Mouse (Mus musculus) macrophage (primary cell): Measurements from ENCODE around the gene Krt17. TPM values are rescaled to one million over a fixed set of nuclear protein-coding genes. Genes with fewer than 3 reads are reported as not detected.

Source experiments
- H3K27ac ChIP-seq: fragments of 350-480 bp; formaldehyde crosslinking; 2 replicates; pipeline ENCODE4 v1.9.0; 2021
- H3K36me3 ChIP-seq: fragments of 350-480 bp; formaldehyde crosslinking; 2 replicates; pipeline ENCODE4 v1.9.0; 2021; ENCODE audit errors: inconsistent target
- H3K4me3 ChIP-seq: fragments of 350-480 bp; formaldehyde crosslinking; 2 replicates; pipeline ENCODE4 v1.9.0; 2021; ENCODE audit errors: inconsistent target
- H3K79me2 ChIP-seq: fragments of 350-480 bp; formaldehyde crosslinking; 2 replicates; pipeline ENCODE4 v1.9.0; 2021; ENCODE audit errors: inconsistent target
- WGBS: methylation state at CpG from one replicate; pipeline ENCODE4 v1.1.7; 2026; ENCODE audit warnings: inconsistent platforms; ENCODE audit not compliant: missing documents; 5-methylcytosine and 5-hydroxymethylcytosine counted together
- polyA plus RNA-seq: library from polyadenylated mRNA; stranded (reverse); fragments of 250-400 nt; gene quantifications from 3 replicates; pipeline ENCODE4 v1.2.4, GENCODE M21; 2018; ENCODE audit warnings: inconsistent platforms

Krt17 gene
- polyA plus RNA-seq, 1 experiment from 2014 or later, result not detected

DNA sequence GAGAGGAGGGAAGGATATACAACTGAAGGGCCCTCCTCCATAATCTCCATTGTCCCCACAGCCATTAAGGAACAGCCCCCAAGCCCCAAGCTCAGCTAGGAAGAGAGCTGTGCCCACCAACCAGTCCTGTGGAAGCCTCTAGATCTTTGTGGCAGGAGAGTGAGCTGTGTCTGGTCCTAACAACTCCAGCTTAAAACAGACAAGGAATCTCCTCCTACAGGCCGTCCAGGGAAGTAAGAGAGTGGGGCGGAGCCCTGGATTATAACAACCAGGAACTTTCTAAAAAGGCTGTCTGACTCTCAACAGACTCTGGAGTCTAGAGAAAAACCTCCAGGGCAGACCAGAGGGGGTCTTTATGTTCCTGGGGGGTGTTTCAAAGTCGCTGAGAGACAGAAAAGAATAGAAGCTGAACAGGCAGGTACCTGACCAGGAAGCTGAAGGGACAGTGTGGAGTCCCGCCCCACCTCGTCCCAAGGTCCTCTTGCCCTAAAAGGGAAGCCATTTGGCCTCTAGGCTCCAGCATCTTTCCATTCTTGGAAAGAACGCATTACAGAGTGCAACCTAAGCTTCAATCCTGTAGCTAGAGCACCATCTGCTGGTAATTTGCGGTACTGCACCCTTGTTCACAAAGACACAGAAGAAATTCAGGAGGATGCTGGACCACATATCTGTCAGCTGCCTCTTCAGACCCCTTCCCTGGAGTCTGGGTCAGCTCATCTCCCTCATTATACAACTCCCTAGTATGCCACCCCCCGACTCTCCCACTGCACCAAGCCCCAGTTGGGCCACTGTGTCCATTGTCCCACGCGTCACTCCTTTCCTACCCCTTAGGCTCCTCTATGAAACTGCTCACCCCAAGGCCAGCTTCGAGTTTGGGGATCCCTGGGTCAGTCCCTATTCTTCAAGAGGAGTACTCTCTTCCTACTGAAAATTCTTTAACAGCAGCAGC, 21.0 kb upstream of the Krt17 start:
- Histone ChIP-seq H3K27ac (no peak overlapping the region), H3K36me3 (no peaks in the 10 kb centered on the region), H3K79me2 (no peaks in the 10 kb centered on the region), H3K4me3 (no peak overlapping the region)
- 22% methylated on average over 11 of the region's 11 CpGs for WGBS

DNA sequence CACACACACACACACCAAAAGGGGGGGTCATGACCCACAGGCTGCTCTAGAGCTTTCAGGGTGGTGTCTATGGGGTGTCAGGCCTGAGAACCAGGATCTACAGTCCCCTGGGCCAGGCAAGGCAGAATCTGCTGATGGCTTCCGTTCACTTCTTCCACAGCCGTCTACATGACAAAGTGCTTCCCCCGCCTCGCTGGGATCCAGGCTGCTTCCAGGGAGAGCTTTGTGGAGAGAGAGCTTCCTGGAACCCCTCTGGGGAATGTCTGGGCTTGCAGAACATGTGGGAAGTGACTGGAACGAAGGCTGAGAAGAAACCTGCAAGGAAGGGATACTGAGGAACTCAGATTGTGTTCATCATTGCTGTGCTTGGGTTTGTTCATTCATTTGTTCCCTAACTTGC, 17.9 kb upstream of the Krt17 start:
- 55% methylated on average over 5 of the region's 5 CpGs for WGBS
- no peak overlapping the region for H3K27ac ChIP-seq
- H3K79me2 ChIP-seq, result no peaks in the 10 kb centered on the region
- no peak overlapping the region for H3K4me3 ChIP-seq
- H3K36me3 ChIP-seq, result no peaks in the 10 kb centered on the region

DNA sequence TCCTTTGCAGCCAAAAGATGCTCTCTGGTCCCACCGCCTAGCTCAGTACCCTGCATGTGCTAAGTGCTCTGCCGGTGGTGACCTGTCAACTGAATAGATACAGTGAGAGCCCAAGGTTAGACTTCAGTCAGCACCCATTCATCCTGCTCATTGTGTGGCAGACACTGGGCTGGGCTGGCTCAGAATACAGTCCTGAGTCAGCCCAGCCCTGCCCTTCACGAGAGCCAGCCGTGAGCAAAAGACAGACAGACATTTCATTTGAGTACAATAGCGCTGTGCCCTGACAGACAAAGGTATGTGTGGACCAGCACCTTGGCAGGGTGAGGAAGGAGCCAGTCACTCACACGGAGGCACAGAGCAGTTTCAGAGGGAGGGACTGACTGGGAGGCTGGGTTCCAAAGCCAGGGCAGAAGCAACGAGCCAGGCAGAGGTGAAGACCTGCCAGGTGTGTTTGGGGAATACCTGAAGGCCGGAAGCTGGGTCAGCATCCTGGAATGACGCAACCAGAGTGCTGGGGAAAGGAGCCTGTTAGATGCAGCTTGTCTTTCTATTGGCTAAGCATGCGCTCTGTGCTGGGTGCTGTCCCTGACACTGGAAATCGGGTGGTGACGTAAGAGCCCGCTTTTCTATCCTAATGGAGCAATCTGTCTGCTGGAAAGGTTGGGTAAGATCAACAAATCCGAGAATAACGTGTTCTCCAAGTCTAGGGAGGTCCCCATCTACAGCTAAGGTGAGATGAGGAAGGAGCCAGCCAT, 17.1 kb upstream of the Krt17 start:
- Histone ChIP-seq H3K79me2 (no peaks in the 10 kb centered on the region), H3K4me3 (no peak overlapping the region), H3K27ac (no peak overlapping the region), H3K36me3 (no peaks in the 10 kb centered on the region)
- 70% methylated on average over 15 of the region's 15 CpGs for WGBS

DNA sequence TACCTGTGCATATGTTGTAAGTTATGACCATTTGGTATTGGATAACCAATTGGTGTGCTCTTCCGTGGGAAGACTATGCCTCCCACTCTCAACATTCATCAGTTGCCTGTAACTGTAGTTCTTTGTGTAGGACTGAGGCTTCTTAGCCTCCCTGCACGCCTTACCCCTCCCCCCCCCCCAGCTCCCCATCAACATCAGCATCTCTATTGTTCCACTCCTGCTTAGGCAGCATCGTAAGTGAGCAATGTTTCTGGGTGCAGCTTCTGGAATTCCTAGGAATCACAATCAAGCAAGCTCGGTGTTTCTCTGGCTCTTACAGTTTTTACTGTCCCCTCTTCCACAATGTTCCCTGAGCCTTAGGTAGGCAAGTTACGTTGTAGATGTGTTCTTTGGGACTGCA, 14.6 kb upstream of the Krt17 start:
- Histone ChIP-seq H3K4me3 (no peak overlapping the region), H3K36me3 (no peaks in the 10 kb centered on the region), H3K79me2 (no peaks in the 10 kb centered on the region), H3K27ac (no peak overlapping the region)
- 63% methylated on average over 4 of the region's 5 CpGs for WGBS

DNA sequence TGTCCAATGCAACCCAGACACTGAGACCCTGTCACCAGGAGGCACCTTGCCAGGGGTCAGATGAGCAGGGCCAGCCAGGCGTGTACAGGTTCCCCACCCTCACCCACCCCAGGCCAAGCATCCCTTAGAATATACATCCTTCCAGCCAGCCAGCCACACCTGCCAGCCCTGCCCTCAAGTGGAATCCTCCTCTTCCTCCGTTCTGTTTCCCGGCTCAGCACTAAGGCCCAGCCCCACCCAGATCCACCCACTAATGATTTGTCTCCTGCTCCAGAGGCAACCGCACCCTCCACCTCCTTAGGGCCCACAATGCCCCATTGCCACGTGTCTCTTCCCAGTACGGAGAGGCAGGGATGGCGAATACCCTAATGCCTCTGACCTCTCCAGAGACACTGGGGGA, 13.9 kb upstream of the Krt17 start:
- no peak overlapping the region for H3K4me3 ChIP-seq
- 85% methylated on average over 7 of the region's 7 CpGs for WGBS
- H3K79me2 ChIP-seq, result no peaks in the 10 kb centered on the region
- no peaks in the 10 kb centered on the region for H3K36me3 ChIP-seq
- H3K27ac ChIP-seq, result no peak overlapping the region

DNA sequence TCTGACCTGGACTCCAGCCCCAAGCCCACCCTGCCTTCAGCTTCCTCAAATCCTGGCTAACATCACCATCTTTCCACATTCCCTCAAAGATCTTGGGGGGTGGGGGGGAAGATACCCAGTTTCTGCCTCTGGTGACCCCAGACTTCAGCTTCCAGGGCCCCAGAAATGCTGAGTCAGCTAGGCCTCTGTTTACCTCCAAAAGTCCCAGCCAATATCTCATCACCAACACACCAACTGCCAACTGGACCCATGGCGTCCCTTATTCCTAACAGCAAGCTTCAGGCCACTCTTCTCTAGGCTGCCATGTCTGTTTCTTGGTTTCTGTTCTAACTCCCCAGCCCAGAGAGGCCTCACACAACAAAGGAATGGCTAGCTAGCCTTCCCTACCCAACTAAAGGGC, 11.0 kb upstream of the Krt17 start:
- Histone ChIP-seq H3K36me3 (no peaks in the 10 kb centered on the region), H3K27ac (no peak overlapping the region), H3K79me2 (no peaks in the 10 kb centered on the region), H3K4me3 (no peak overlapping the region)
- WGBS, result 92% methylated on average over 1 of the region's 1 CpGs

DNA sequence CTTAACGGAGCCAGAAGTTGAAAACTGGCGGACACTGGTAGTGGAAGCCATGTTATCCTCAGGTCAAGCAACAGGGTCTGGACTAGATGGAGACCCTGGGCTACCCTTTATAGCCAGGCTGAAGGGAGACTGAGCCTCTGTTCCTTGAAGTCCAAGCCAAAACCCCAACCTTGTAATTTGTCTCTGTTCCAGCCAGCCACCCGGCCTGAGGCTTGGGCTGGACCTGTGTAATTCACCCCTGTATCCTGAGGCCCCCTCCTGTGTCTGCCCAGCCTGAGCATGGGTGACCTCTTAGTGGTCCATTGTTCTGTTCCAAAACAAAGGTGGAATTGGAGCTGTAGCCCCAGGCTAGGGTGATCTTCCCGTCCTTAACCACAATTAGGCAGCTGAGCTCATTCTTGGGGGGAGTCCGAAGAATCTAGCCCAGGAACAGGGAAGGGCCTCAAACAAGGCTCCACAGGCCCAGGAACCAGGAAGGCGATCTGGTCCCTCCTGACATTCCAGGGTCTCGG, 9.0 kb upstream of the Krt17 start, which contains the start of gene Krt42:
Gene Krt42, minus strand, starts transcription at position 51 of the 512 bp plus-strand sequence.
- Histone ChIP-seq H3K4me3 (no peak within 1 kb of the TSS), H3K36me3 (no peaks in the 10 kb centered on the region), H3K27ac (no peak within 1 kb of the TSS), H3K79me2 (no peaks in the 10 kb centered on the region)
- WGBS, result 84% methylated on average over 7 of the region's 7 CpGs

DNA sequence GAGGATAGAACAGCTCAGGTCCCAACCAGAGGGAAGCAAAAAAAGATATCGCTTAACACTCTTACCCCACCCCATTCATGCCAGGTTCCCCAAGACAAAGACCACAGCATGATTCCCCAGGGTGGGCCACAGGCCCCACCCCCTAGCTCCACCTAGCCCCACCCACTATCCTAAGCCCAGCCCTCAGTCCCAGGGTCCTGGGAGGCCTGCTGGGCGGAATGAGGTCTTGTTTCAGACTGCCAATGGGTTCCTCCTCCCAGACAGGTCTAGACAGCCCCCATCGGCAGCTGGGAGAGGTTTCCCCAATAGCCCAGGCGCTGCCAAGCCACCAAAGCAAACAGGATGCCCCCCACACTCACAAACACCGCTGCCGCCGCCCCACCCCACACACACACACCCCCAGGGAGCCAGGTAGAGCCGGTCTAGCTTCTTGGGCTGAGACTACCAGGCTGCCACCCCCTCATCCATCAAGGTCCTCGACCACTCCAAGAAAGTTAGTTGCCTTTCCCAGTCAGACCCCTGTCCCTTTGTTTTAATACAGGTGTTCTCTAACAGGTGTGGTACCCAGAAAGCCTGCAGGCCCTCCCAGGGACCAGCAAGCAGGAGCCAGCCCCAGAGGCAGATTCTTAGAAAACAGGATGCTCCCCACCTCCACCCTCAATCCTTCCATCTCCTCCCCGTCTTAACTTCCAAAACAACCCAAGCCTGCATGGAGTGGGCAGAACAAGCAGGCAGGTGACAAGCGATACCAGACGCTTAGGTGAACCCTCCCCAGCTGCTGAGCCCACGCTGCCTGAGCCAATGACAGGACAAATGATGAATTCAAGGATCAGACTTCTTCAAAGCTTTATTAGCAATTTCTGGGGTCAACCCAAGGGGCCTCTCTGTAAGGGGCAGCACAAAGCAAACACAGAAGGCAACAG, 1.5 kb upstream of the Krt17 start:
- H3K36me3 ChIP-seq, result no peaks in the 10 kb centered on the region
- 31% methylated on average over 13 of the region's 13 CpGs for WGBS
- no peaks in the 10 kb centered on the region for H3K79me2 ChIP-seq

DNA sequence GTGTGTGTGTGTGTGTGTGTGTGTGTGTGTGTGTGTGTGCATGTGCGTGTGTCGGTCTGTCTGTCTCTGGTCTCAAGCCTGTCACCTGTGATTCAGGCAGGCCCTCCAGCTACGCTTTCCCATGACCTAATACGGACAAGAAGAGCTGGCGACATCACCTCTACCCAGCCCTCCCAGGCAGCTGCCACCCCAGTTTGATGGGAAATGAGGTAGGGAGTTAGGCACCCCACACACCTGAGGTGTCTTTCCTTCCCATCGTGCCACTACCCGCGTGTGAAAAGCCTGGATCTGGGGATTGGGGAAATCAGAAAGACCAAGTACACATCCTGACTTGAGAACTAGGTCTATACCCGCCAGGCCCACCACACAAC, 391 bp upstream of the Krt17 start:
- H3K4me3 ChIP-seq, result no peak overlapping the region
- no peaks in the 10 kb centered on the region for H3K36me3 ChIP-seq
- no peak overlapping the region for H3K27ac ChIP-seq
- WGBS, result 78% methylated on average over 9 of the region's 9 CpGs
- no peaks in the 10 kb centered on the region for H3K79me2 ChIP-seq

More for the DNA sequence above, 1.5 kb upstream of the Krt17 start:
- Histone ChIP-seq H3K27ac (no peak overlapping the region), H3K4me3 (no peak overlapping the region)

DNA sequence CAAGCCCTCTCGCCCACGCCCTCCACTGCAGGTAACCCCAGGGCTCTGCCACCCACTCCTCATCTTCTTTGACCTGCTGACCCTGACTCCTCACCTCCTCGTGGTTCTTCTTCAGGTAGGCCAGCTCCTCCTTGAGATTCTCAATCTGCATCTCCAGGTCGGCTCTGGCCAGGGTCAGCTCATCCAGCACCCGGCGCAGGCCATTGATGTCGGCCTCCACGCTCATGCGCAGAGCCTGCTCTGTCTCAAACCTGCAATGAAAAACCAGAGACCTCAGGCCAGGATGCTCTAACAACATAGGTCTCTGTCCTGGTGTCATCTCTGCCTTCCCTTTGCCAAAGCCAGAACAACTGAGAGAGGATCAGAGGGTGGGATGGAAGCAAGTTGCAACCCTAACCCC, 1.8 kb downstream of the Krt17 start:
- no peaks in the 10 kb centered on the region for H3K36me3 ChIP-seq
- H3K4me3 ChIP-seq, result no peak overlapping the region
- WGBS, result 98% methylated on average over 9 of the region's 9 CpGs
- H3K27ac ChIP-seq, result no peak overlapping the region
- no peaks in the 10 kb centered on the region for H3K79me2 ChIP-seq

DNA sequence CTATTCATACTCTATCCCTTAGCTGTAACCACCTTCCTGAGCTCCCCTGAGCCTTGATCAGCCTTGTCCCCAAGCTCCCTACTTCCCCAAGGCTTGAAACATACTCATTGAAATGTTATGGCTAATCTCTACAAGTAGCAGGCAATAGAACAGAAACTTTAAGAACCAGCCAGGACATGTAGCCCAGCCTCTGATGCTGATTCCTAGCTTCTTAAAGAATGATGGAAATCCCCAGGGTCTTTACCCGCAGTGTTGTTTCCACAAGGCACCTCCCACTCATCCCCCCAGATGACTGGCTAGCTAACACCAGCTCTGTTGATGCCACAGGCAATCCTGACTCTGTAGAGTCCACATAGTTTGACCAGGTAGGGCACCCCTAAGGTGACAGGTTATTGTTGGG, 2.9 kb downstream of the Krt17 start:
- Histone ChIP-seq H3K4me3 (no peak overlapping the region), H3K79me2 (no peaks in the 10 kb centered on the region), H3K36me3 (no peaks in the 10 kb centered on the region), H3K27ac (no peak overlapping the region)
- WGBS, result 89% methylated on average over 1 of the region's 1 CpGs

DNA sequence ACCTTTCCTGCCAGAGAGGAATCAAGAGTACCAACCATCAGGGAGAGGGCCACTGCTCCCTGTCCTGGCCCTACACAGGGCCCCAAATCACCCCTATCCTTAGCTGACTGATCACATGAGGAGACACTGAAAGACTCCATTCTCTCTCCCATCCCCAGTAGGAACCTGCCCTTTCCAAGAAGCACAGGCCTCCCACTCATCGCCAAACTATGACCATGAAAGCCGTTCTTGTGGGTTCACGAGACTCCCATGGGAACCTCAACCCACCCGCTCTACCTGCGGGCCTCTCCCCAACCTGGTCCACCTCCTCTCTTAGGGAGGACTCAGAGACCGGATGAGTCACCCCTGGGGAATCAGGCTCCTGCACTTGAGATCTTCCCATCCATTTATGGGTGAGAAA, 5.3 kb downstream of the Krt17 start:
- Histone ChIP-seq H3K79me2 (no peaks in the 10 kb centered on the region), H3K4me3 (no peak overlapping the region), H3K36me3 (no peaks in the 10 kb centered on the region), H3K27ac (no peak overlapping the region)
- WGBS, result 93% methylated on average over 6 of the region's 6 CpGs

DNA sequence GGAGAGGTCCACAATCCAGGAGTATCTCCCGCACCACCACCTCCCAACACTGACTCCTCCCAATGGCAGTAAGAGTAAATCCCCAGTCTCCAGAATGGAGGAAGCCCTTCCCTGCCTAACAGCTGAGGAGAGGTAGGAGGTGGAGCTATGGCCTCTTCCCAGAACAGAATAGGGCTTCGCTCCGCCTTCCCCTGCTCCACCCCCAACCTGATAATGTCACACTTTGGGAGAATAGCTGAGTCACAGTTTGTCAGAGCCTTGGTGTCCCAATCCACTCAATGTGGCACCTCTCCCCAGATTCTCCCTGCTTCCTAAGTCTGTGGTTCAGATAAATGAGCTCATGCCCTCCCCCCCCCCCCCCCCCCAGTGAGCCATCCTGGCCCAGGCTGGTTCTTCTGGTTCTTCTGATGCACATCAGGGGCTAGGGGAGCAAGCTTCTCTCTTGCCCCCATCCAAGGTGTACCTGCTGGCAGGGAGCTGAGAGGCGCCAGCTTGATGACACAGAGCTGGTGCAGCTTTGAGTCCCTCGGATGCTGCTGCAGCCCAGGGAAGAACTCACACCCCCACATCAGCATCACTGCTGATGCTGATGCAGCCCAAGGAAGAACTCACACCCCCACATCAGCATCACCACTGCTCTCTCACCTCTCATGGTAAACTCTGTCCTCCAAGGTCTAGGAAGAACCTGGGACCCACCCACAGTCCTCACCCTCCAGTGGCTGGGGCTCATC, 6.3 kb downstream of the Krt17 start:
- Histone ChIP-seq H3K27ac (no peak overlapping the region), H3K4me3 (no peak overlapping the region), H3K79me2 (no peaks in the 10 kb centered on the region), H3K36me3 (no peaks in the 10 kb centered on the region)
- WGBS, result 66% methylated on average over 5 of the region's 5 CpGs
